Mouse (Mus musculus) cerebellum, adult 9-11 months (tissue): ENCODE data around the gene Pdcd4.
"Not testable (repeated sequence)": the region's sequence is repeated elsewhere in the genome, so short reads cannot be mapped to it uniquely, and the experiment has no call there.

Experiments used
- DNase-seq: peaks from one replicate; pipeline ENCODE4 v3.0.0; 2022

The Pdcd4 gene

DNA sequence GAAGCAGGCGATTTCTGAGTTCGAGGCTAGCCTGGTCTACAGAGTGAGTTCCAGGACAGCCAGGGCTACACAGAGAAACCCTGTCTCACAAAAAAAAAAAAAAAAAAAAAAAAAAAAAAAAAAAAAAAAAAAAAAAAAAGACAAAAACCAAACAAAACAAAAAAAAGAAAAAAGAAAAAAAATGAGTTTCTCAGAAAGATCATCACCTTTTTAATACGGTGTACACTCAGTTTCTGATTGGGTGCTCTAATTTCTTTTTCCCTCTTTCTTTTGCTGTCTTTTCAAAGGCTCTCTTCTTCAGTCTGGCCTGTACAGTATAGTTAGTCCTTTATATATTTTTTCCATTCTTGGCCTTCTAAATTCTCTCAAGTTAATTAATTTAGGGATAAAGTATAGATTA lies 72.3 kb downstream of the Pdcd4 start:
- not testable (repeated sequence) for DNase-seq

DNA sequence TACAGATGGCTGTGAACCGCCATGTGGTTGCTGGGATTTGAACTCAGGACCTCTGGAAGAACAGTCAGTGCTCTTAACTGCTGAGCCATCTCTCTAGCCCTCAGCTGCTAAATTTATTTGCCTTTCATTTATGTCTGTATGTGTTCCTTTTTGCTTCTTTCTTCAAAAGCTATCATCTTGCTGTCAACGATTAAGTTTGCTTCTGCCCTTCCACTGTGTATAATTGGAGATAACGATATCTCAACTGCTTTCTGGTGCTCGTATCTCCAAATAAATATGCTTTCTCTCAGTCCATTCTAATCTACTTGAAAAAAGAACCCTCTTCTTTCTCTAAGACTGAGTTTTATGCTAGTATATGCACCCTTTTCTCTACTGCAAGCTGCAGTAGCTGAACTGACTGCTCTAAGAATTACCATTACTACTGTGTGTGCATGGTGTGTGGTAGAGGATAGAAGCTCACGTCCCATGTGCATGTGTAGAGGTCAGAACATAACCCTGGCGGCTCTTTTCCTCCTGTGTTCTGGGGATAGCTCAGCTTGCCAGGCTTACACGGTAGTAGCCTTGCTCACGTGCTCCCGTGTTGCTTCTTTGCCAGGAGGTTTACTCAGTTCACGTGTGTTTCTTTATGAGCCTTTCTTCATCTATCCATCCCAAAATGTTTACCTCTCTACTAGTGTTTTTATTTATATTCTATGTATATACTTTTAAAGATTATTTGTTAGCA lies 73.0 kb downstream of the Pdcd4 start:
- no peak for DNase-seq

DNA sequence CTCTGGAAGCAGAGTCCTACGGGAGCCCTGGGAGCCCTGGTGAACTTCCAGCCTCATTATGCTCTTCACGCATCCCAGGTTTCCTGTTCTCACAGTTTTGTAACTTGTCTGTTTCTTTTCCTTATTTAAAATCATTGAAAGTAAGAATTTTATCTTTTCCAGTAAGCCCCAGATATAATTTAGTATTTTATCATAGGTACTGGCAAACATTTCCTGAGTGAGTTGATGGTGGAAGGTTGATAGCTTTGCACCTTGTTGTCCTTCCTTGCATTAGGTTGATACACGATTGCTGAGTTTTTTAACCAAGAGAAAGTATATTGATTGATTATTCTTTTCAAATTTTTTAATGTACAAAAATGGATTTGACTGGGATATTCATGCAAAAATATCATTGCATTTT lies 77.2 kb downstream of the Pdcd4 start:
- DNase-seq: no peak

DNA sequence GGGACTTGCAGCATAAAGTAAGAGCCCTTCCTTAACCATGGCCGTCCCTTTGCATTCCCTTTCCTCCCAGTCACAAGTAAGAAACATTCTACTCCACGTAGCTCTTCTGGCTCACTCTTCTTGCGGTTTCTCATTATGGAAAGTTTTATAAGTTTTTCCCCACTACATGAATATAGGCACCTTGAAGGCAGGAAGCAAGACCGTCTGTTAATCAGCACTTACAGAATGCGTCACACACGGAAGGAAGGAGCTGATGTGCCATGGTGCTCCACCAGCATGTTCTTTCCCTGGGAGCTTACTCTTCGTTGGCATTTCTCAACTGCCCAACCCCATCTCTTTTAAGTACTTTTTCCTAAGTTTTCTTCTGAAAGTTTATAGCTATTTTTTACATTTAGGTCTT lies 79.9 kb downstream of the Pdcd4 start:
- no peak for DNase-seq

DNA sequence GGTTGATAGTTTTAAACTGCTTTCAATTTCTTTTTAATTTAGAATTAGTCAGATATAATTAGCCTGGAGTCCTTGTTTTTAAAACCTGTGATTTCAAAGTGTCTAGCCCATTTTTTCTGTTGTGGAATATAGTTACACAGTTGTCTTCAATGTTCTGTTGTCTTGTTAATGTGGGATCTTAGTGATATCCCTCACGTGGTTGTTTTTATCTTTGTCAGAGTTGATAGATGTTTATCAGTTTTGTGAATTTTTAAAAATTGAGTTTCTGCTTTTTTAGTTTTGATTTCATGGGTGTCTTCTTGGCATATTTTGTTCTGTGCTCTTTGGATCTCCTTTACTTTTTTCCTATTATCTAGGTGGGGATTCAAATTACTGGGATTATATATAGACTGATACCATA lies 81.6 kb downstream of the Pdcd4 start:
- DNase-seq: no peak
